Comparison of ENCODE assay signal across 10 mouse cellular contexts in the genomic region with DNA sequence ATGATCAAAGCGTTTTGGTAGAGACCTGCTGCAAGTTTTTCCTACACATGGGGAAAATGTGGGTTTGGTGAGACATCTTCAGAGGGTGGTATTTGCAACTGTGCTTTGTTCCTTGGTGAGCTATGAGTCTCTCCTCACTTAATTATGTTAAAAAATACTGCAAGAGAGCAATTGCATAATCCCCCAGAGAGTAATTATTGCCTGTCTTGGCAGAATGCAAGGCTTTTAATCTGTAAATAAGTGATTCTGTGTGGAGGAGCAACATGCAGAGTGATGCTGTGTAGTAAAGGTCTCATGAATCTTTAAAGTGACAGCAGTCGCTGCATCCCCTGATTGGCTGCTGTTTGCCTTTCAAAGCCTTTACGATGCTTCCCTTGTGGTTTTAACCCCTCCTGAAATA.
DNase-seq lines count a peak whose midpoint lies in the region; ATAC-seq lines count a peak whose summit lies in the region.
"Had no signal": no experiment of that assay in that cellular context is flagged by ENCODE, and none has a peak within 500 bp of the region (broad histone marks: within the 10 kb centered on the region; RNA-seq: fewer than 3 reads in every experiment).

No protein-coding gene starts in this region.

- H3K36me3 ChIP-seq in midbrain, embryonic 12.5 days = no peaks in the 10 kb centered on the region
- H3K36me3 ChIP-seq: liver, embryonic 15.5 days had no signal

- H3K9ac ChIP-seq in midbrain, embryonic 12.5 days (replicated peaks) = no peak overlapping the region
- H3K9ac ChIP-seq: liver, embryonic 15.5 days had no signal

- H3K4me3 ChIP-seq in midbrain, embryonic 12.5 days = no peak overlapping the region
- H3K4me3 ChIP-seq: liver, embryonic 15.5 days had no signal

- H3K4me2 ChIP-seq in midbrain, embryonic 12.5 days (replicated peaks) = no peak overlapping the region
- H3K4me2 ChIP-seq: liver, embryonic 15.5 days had no signal

- H3K4me1 ChIP-seq in midbrain, embryonic 12.5 days = peaks cover 11% of the 10 kb centered on the region; the same call in 1 of the 2 replicates
- H3K4me1 ChIP-seq: liver, embryonic 15.5 days had no signal

- H3K27me3 ChIP-seq in midbrain, embryonic 12.5 days = no peaks in the 10 kb centered on the region
- H3K27me3 ChIP-seq: liver, embryonic 15.5 days had no signal

- WGBS in midbrain, embryonic 12.5 days = 54% methylated on average over 3 of the region's 3 CpGs

- peak; percentile 18 to 22 for DNase-seq in heart, postnatal 10 days
- DNase-seq in heart, postnatal 25 days (ENCODE audit: low spot score) = no peak
- peak; percentile 9 for DNase-seq in thymus, postnatal 25 days
- no peak for DNase-seq in thymus, postnatal 14 days
- no peak for DNase-seq in right cerebral cortex, postnatal 10 days (ENCODE audit: low spot score in 2 of 2)
- DNase-seq in adrenal gland, postnatal 14 days = no peak
- DNase-seq: heart, postnatal 4 days had no signal

- intact Hi-C loops in heart, postnatal 10 days (cut with DNase I) = no loop called here
- intact Hi-C loops in heart, postnatal 25 days (cut with DNase I) = no loop called here

- H3K27ac ChIP-seq in midbrain, embryonic 12.5 days (replicated peaks) = 0 out of 2 replicates have a peak overlapping the region, but pooled peaks have one; percentile 26
- H3K27ac ChIP-seq: liver, embryonic 15.5 days had no signal

- H3K9me3 ChIP-seq in midbrain, embryonic 12.5 days = no peaks in the 10 kb centered on the region
- H3K9me3 ChIP-seq: liver, embryonic 15.5 days had no signal

- ATAC-seq in midbrain, embryonic 12.5 days (ENCODE audit: low FRiP score, low read depth) = peak; percentile 80
- ATAC-seq in cerebellum, adult (ENCODE audit: insufficient number of reproducible peaks, low FRiP score, low TSS enrichment) = no peak

Comparison
In these comparisons a context has a peak if more than half of its experiments do, and no peak if none do; other contexts are left out.
1. DNase-seq: peak in heart, postnatal 10 days (2 of 2) and thymus, postnatal 25 days (single experiment); none in heart, postnatal 25 days (single experiment), thymus, postnatal 14 days (single experiment), right cerebral cortex, postnatal 10 days (0 of 2) and adrenal gland, postnatal 14 days (single experiment).